Mouse (Mus musculus): ENCODE results near the gene Atp5h.

Gene Atp5h

GRCm38 (mm10) chr11:115437571-115438122, 17.9 kb upstream of the Atp5h start:
- no peak for DNase-seq (ENCODE audit: low spot score)

DNA sequence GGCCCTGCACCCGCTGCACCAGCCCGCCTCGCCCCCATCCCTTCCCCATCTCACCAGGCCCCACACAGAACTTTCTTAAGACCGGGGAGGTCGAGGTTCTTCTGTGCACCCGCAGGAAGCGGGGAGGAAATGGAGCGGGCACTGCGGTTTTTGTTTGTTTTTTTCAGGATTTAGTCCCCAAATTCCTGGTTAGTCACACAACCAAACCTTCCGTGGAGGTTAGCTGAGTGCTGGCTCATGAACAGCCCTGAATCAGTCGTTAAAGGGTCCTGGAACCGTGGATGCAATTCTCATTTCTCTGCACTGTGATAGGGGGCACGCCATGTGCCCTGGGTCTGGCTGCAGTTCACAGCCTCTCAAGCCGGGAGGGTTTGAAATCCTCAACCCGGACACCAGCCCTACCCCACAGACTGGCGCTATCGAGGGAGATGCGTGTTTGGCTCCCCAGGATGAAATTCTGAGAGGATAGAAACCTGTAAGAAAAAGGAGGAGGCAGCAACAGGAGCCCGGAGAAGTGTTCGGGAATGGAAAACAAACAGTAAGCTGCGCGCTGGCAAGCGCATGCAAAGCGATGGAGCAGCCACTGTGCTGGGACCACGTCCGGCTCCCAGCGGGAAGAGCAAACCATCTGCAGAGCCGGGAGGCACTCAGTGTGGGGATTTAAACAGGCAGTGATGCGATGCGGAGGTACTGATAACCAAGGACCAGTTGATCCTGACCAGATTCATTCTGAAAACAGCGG, 16.0 kb upstream of the Atp5h start:
- DNase-seq (ENCODE audit: low spot score) = no peak

- DNase-seq (ENCODE audit: low spot score) = no peak
Observed at GRCm38 (mm10) chr11:115433342-115433741, 13.6 kb upstream of the Atp5h start.

DNA sequence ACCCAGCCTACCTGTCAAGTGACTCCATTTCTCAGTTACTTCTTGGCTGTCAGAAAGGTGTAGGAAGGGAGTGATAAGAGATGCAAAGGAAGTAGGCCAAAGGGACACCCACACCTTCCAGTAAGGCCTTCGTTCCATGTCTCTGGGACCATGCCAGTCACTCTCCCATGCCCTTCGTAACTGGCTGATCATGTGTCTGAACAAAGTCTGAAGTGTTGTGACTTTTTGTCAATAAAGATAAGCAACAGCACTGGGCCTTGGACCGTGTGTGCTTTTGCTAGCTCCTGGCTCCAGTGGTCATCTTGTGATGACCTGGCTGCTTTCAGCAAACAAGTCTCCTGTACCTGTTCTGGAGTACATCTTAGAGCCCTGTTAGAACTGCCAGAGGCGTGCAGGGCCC, 13.1 kb upstream of the Atp5h start:
- no peak for DNase-seq (ENCODE audit: low spot score)

DNA sequence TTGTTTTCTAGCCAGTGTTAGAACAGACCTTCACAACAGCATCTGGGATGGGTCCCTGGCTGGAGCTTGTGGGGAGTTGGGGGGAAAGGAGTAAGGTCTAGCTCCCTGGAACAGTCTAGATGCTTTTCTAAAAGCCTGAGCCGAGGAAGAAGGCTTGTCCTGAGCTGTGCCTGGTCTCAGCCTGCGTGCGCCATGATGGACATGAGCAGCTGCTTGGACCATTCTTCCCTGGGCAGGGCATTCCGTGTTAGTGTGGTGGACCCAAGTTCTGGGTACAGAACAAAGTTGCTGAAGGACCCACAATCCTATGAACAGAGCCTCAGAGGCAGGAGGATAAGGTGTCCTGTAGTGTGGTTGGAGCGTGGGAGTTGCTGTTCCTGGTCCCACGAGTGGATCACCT, 10.8 kb upstream of the Atp5h start:
- no peak for DNase-seq (ENCODE audit: low spot score)

DNA sequence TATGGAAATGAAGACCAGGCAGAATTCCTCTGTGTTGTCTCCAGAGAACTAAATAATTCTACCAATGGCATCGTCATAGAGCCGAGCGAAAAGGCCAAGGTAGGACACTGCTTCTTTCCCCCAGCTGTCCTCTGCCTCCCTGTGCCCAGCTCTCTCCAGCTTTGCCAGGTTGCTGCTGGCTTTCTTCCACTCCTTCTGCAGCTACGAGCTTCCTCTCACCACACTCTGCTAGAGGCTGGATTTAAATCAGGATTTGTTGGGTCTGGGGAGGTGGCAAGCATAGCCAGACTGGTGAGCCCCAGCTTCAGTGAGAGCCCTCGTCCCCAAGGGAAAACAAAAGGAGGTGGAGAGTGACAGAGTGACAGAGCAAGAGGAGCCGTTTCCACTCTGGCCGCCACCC, 9.5 kb upstream of the Atp5h start:
- DNase-seq (ENCODE audit: low spot score) = no peak

DNA sequence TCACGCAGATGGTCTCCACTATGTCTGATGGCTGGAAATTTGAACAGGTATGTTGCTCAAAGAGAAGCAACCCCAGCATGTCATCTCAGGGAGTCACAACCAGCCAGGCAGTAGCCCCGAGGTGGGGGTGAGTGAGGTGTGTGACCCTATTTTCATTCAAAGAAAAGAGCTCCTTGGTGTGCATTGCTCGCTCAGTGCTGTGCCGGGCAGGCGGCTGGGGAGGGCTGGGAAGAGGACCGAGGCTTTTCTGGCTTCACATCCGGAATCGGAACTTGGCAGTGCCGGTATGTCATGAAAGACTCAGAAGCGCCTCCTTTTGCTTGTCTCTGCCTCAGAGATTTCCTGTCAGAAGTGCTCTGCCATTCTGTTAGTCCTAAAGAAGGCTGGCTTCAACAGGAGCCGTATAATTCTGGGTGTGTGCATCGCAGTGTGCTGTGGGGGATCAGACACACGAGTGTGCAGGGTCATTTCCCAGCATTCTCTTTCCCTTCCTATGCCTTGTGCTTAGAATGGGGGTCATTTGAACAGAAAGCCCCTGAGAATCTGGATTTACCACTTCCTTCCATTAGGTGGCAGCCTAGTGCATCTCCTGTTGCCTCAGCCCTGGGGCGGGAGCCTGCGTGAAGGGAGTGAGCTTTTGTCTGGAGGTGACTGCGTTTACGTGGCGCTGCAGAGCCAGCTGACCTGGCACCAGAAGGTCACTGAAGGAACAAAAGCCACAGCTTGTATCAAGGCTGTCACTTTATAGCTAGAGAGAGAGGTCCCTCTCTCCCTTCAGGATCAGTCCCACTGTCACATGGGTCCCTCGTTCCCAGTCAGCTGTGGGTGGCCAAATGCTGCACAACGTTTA, 7.9 kb upstream of the Atp5h start:
- DNase-seq (ENCODE audit: low spot score) = no peak

DNA sequence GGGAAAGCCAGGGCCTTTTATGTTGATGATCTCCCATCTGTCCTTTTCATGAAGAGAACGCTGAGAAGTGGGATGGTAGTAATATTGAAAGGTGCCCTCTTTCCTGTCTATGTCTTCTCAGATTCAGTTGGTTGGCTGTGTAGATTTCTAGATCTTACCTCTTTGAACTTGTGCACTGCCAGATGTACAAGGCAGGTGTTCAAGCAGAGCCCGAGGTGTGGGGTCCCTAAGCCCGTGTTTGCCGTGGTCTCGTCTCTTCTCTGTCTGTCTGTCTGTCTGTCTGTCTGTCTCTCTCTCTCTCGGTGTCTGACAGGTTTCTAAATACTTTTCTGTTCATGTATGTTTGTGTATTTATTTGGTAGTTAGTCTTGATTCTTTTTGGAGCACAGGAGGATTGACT, 5.9 kb upstream of the Atp5h start:
- DNase-seq (ENCODE audit: low spot score) = no peak

DNA sequence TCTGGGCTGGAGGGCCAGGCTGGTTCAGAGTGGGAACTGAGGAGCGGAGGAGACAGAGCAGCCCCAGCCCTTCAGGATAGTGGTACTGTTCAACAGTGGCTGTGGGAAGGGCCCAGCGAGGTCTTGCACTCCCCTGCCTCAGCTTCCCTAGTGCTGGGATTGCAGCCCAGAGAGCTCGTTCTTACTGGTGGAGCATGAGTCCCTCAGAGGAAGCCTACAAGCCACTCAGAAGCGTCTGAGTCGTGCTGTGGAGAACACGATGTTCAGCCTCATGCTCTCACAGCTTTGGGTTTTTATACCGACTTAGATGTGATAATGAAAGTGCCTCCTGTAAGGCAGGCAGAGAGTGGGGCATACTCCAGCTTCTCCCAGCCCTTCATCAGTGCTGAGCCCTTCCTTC, 4.9 kb upstream of the Atp5h start:
- no peak for DNase-seq (ENCODE audit: low spot score)

- no peak for DNase-seq (ENCODE audit: low spot score)
Observed at GRCm38 (mm10) chr11:115423091-115423490, 3.3 kb upstream of the Atp5h start.

DNA sequence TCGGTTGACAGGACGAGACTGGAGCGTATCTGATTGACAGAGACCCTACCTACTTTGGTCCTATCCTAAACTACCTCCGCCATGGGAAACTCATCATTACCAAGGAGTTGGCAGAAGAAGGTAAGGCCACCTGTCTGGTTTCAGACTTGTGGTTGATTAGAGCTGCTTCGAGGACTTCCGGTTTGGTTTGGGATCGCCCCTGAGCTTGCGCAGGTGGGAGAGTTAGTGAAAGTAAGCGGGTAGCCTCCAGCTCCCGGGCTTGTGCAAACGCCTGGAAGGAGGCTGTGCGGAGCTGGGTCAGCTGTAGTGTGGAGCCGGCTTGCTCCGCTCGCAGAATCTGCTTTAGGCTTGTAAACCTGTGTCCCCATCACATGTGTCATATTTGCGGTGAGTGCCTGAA, 2.2 kb upstream of the Atp5h start:
- DNase-seq (ENCODE audit: low spot score) = no peak

GRCm38 (mm10) chr11:115421328-115421727, 1.6 kb upstream of the Atp5h start:
- DNase-seq (ENCODE audit: low spot score) = no peak

DNA sequence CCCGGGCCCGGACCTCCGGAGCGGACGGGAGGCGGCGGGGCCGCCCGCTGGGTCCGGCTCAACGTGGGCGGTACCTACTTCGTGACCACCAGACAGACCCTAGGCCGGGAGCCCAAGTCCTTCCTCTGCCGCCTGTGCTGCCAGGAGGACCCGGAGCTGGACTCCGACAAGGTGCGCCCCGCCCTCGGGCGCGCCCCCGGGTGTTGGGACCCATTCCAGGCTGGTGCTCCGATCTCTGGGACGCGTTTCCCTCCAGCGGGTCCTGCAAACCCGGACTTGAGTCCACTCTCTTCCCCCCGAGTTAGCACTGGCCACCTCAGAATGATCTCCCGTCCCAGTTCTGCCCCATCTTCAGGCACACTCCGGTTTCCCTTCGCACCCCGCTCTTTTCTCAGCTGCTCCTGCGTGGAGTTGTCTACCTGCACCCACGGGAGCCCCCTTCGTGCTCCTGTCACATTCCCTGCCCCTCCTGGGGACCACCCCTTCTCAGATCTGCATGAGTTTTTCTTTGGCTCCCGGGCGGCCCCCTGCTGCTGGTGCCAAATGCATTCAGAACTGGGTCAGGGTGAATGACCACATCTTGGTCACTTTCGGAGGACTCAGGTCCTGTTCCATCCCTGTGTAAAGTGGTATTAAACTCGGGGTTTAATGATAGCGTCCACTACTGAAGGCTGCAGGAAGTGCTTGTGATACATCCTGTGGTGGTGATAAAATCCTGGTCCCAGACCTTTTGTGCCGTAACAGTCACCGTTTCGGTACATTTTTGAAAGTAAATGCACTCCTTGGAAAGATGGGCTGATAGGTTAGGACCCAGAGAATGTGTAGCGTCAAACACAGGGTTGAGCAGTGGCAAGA, 801 bp upstream of the Atp5h start:
- no peak for DNase-seq (ENCODE audit: low spot score)

DNA sequence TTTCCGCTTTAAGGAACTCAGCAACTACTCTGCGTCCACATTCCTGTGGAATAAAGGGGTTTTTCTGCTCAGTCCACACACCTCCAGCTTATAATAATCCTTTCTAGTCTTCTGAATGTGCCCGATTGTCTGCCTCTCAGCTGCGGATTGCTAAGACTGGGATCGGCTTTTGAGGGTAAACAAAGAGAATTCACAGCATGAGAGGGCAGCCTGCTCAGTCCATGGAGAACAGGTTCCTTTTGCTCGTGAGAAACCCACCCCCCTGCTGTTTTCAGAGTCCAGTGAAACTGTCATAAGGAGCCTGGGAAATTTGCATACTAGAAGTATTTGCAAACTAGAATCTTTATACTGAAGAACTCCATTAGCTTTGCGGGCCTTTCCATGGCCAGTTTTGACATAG, 10.2 kb downstream of the Atp5h start:
- DNase-seq (ENCODE audit: low spot score) = no peak

GRCm38 (mm10) chr11:115408266-115408920, 11.4 kb downstream of the Atp5h start:
- no peak for DNase-seq (ENCODE audit: low spot score)

- DNase-seq (ENCODE audit: low spot score) = no peak
Observed at GRCm38 (mm10) chr11:115406858-115407401, 12.8 kb downstream of the Atp5h start.

DNA sequence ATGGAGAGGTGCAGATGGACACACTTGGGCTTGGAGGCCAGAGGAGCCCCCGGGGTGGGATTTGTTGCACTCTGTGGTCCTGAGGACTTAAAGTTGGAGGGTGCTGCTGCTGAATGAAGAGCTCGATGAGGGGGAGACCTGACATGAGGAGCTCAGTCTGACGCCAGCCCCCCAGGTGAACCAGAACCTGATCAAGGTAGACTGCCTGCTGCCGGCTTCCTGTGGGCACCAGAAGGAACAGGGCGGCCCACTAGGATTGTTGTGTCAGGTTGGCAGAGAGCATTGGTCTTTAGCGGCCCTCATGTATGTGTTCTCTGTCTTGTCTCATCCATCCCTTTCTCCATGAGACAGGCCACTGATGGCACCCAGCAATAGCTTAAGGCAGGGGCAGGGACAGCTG, 14.0 kb downstream of the Atp5h start:
- no peak for DNase-seq (ENCODE audit: low spot score)

DNA sequence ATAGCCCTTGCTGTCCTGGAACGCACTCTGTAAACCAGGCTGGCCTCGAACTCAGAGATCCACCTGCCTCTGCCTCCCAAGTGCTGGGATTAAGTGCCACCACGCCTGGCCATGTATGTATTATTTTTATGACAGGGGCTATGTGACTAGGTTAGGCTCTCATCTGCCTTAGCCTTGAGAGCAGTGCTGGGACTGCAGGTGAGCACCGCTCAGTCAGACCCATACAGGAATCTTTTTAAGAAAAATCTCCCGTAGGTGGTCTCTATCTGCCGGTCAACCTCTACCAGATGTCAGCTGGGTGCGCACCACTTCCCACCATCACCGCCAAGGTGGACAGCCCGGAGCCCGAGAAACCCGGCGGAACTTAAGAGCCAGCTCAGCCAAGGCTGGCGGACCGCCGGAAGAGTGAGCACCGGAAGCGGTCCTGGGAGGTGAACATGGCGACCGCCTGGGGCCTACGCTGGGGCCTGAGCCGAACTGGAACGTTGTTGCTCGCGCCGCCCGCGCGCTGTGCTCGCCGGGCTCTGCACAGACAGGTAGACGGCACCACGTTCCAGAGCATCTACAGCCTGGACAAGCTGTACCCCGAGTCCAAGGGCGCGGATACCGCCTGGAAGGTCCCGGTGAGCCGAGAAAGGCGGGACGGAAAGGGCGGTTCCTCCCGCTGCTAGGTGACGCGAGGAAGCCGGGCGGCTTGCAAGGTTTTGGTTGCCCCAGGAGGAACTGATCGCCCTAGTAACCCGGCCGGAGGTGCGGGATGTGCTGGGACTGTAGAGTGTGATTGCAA, 16.2 kb downstream of the Atp5h start, which contains the start of gene Mrpl58:
Gene Mrpl58, plus strand, starts transcription at position 415 of the 787 bp plus-strand sequence.
- peak; percentile 82 for DNase-seq (ENCODE audit: low spot score)

- DNase-seq (ENCODE audit: low spot score) = no peak
Observed at GRCm38 (mm10) chr11:115400630-115401391, 19.0 kb downstream of the Atp5h start.

DNA sequence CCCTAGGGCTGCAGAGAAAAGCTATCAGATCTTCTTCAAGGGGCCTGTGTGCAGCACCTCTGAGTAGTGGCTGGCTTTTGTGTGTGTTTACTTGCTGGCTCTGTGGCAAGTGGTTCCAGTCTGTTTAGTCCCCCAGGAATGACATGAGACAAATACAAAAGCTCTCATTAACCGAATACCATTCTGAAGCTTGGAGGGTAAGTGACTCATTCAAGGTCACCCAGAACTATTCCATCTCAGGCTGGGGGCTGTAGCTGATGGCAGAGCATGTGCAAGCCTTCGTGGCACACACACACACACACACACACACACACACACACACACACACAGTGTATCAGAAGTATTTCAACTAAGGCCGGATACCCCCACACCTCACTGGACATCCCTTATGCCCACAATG, 19.6 kb downstream of the Atp5h start:
- no peak for DNase-seq (ENCODE audit: low spot score)
